Mouse (Mus musculus): ENCODE measurements around the gene Islr2.
"Not testable (repeated sequence)": the region's sequence is repeated elsewhere in the genome, so short reads cannot be mapped to it uniquely, and the experiment has no call there.

Islr2 gene

DNA sequence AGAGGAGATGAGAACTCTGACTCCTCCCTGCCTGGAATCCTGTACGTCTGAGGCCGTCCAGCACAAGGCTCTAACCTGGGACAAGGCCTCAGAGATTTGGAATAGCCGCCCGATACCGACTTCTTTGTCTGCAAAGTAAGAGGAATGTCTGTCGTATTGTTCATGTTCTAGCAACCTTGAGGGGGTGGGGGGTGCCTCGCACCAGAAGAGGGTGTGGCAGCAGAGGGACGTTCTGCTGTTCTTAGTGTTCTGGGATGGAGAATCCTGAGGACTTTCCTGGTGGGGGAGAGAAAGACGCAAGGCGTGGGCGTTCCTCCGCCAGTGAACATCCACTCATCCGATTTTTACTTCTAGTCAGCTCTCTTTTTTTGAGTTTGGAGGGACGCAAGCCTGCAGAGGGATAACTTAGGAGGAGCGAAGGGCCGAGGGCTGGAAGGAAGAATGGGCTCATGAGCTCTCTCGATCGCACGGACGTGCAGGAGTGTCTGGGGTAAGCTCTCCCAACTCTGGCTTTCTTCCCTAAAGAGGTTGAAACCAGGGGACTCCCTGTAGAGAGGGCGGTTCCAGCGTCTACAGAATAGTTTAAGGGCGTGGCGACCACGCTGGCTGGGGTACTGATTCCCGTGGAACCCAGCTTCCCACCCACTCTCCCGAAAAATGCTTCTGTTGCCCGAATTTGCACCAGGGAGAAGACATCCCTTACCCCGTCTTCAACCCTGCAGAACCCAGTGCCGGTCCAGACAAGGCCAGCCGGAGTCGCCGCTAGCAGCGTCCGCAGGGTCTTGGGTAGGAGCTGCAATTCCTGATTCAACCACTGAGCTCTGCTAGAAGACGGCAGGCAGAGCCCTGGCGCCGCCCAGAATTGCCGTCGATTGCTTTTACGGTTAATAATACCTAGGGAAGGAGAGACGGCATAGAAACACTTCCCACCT lies at the start of gene Islr2, which contains the start of gene Islr:
TSS of gene Islr2 (minus strand) at position 804 of the 932 bp plus-strand sequence.
TSS of gene Islr (minus strand) at position 791 of the 932 bp plus-strand sequence.
- peak; percentile 47 for DNase-seq (ENCODE audit: low read depth, low spot score)

DNA sequence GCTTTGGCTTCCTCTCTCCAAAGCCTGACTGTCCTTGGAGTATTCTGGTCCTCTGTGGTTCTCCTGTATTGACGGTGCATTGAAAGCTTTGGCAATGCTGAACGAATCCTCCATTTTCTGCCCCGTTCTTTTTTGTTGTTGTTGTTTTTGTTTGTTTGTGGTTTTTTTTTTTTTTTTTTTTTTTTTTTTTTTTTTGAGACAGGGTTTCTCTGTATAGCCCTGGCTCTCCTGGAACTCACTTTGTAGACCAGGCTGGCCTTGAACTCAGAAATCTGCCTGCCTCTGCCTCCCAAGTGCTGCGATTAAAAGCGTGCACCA lies 49.6 kb upstream of the Islr2 start:
- DNase-seq (ENCODE audit: low read depth, low spot score): not testable (repeated sequence)

DNA sequence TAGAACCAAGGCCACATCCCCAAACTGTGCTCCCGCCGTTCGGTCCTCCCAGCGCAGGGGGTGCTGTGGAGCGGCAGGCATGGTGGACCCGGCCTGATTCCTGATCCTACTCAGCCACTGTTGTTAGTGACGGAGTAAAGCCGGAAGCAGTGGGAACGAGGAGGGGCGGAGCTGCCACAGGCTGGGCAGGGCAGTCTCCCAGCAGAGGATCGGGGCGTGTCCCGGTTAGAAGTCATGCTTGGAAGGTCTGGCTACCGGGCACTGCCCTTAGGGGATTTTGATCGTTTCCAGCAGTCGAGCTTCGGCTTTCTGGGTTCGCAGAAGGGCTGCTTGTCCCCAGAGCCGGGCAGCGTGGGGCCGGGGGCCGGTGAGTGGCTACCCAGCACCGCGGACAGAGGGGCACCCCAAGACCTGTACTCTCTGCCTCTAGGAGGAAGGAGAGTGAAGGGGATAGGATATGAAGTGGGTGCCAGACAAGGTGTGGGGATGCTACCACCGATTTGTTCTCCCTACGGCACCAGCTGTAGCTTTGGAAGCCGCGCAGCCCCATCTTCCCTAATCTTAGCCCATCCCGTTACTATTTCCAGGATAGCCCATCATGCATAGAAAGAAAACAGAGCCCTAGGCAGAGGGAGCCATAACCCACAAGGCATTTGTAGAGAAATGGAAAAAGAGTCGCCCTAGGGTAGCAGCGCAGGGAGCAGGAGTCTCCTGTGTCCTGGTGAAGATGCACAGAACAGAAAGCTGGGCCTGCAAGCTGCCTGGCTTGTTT lies 49.1 kb upstream of the Islr2 start, which contains the start of gene Stoml1:
TSS of gene Stoml1 (plus strand) at position 132 of the 772 bp plus-strand sequence.
- DNase-seq (ENCODE audit: low read depth, low spot score): peak; percentile 98

DNA sequence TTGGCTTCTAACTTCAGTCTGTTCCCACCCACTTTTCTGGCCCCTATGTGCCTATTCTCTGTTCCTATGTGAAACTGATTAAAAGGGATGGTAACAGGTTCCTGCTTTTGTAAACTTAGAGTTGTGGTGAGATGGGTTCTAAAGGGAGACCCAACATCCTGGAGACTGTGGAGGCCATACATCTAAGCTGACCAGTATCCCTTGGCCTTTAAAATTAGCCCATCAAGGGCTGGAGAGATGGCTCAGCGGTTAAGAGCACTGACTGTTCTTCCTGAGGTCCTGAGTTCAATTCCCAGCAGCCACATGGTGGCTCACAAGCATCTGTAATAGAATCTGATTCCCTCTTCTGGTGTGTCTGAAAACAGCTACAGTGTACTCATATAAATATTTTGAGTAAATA lies 46.6 kb upstream of the Islr2 start:
- not testable (repeated sequence) for DNase-seq (ENCODE audit: low read depth, low spot score)

DNA sequence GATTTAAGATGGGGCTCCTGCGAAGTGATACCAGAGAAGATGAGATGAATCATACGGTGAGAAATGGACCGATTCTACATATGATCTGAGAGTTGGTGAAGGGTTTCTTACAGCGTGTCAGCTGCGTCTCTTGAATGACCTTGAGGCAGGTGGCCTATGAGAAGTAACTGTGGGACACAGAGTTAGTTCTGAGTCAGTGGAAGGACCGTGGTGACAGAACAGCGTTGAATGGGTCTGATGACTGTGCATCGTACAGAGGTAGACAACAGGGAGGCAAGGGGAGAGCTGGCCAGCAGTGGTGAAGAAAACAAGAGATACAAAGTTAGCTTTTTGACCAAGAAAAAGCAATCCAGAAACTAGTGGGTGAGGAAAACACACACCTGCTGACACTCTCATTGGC lies 46.2 kb upstream of the Islr2 start:
- DNase-seq (ENCODE audit: low read depth, low spot score): no peak

DNA sequence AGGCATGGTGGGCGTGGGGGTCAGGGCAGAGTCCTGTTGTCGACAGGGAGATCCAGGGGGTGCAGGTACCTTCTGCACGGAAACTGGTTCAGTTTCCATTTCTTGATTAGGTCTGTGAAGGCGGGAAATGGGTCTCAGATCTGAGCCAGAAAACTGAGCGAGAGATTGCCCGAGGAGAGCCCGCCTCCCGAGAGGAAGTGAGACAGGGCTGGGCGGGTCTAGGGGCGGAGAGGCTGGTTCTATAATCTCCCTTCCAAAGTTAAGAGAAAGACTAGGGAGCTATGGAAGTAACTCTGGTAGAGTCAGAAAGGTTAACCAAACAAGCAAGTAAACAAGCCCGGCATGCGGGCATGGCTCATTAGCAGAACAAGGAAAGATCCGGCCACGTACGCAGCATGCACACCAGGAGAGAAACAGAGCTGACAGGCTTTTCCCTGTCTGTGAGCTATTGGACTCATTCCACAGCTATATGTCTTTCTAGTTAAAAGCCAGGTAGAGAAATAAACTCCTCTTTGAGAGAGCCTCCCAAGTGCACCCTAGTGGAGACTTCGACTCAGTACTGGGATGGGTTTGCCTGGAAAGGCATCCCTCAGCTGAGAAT lies 45.6 kb upstream of the Islr2 start, which contains the start of gene Pml:
TSS of gene Pml (minus strand) at position 195 of the 601 bp plus-strand sequence.
- peak; percentile 88 for DNase-seq (ENCODE audit: low read depth, low spot score)

DNA sequence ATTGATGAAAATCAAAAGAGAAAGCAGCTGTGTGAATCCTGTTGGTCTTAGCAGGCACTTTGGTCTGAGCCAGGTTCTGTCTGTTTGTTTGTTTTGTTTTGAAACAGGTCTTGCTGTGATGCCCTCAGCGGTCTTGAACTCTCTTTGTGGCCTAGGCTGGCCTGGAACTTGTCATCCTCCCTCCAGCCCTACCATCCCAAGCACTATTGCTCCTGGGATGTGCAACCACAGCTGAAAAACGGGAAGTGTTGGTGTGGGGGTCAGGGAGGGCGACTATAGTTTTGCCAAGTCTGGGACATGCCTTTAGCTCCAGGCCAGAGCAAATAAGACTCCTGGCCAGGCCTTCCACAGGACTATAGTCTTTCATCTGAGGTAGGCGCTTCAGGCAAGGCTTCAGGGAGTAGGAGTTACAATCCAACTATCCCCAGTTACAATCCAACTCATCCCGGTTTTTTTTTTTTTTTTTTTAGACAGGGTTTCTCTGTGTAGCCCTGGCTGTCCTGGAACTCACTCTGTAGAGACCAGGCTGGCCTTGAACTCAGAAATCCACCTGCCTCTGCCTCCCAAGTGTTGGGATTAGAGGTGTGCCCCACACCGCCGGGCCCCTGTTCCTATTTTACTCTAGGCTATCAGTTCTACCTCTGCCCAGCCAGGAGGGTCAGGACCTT lies 44.8 kb upstream of the Islr2 start:
- DNase-seq (ENCODE audit: low read depth, low spot score): peak; percentile 42

DNA sequence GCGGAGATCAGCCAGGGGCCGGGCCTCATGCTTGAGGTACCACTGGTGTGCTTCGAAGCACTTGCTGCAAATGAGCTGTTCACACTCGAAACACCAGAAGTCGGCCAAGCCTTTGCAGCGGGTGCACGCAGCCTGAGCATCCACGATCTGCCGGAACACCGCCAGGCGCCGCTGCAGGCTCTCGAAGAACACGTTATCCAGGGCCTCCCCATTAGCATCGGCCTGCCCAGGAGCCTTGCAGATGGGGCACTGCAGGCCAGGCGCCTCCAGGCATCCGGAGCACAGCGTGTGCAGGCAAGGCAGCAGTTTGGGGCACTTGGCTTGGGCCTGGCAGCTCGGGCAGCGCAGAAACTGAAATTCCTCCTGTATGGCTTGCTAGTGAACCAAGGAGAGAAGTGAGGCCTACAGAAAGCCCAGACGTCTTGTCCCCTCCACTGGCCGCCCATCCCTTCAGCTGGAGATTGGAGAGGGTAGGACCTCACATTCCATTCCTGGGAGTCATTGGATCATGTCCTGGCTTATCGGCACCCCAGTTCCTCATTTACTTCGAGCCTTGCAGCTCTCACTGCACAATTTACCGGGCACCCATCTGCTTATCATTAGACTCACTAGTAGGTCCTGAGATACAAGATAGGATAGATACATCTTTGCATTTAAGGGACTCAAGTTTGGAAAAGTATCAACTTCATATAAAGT lies 43.1 kb upstream of the Islr2 start:
- DNase-seq (ENCODE audit: low read depth, low spot score): peak; percentile 93

DNA sequence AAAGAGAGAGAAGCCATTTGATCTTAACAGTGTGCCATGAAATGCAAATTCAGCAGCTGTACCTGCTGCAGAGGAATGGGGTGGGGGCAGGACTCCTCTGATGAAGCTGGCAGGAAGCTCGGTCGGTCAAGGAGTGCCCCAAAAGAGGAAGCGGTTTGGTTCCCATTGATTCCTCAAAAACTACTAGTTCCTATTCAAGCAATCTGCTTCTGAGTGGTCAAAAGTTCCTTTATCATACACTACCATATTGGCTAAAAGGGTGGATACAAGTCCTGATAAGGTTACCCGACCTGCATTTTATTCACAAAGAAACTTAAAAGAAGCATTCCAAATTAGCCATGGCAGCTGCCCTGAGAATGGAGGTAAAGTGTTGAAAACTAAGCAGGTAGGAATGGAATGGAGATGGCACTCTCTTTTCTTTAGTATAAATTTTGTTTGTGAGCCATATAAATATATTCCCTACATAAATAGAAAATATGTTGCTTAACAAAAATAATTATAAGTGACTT lies 42.0 kb upstream of the Islr2 start:
- peak; percentile 11 for DNase-seq (ENCODE audit: low read depth, low spot score)

DNA sequence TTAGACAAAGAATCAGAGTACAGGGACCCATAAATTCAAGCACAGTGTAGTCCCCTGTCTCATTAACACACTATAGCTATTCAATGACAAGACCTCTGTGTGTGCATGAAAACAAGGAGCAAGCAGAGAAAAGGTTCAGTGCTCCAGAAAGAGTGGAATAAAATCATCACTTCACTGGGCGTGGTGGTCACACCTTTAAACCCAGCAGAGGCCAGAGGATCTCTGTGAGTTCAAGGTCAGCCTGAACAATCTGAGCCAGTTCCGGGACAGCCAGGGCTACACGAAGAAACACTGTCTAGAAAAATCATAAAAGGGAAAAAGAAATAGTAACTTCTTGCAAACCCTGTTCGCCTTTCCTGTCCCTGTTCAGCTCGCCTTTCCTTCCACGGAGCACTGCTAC lies 39.6 kb upstream of the Islr2 start:
- DNase-seq (ENCODE audit: low read depth, low spot score): no peak

DNA sequence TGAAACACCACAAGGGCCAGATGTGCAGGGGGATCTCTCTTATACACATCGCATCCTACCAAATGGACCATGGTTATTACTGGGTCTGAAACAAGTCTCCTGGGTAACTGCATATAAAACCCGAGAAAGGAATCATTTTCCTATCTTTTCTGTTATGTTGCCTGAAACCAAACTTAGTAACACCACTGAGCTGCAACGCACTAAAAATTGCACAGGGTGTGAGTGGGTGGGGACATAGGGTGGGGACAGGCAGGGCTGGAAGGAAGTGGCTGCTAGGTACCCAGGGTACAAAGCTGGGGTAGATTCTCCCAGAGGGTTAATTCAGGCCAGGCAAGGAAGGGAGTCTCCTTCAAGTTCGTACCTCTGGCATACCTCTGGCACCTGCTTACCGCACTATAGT lies 38.6 kb upstream of the Islr2 start:
- no peak for DNase-seq (ENCODE audit: low read depth, low spot score)

DNA sequence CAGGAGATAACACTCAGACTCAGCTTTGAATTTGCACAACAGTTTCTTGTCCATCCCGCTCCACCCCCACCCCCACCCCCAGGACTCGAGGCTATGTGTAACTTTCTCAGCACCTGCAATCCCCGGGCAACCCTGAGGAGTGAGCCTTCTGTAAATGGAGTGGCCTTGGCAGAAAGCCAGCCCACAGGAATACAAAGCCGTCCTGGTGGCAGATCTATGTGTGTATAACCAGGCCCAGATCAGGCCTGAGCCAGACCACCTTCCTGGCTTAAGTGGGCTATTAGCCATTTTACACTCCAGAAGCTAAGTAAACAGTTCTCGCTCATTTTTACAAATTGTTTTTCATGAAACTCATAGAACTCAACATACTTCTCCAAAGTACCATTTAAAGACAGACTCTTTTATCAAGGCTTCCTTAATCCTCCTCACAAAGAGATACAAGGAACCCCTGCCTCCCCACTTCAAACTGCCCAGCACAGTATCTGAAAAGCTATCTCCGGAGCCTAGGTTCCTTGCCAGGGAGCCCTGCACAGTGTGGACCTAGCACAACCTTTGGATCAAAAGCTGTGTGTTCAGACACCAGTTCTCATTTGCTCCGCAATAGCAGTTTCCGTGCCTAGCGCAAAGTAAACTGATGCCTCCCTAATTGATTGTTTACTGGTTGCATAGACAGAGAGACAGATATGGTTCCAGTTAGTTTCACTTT lies 37.8 kb upstream of the Islr2 start:
- peak; percentile 33 for DNase-seq (ENCODE audit: low read depth, low spot score)

DNA sequence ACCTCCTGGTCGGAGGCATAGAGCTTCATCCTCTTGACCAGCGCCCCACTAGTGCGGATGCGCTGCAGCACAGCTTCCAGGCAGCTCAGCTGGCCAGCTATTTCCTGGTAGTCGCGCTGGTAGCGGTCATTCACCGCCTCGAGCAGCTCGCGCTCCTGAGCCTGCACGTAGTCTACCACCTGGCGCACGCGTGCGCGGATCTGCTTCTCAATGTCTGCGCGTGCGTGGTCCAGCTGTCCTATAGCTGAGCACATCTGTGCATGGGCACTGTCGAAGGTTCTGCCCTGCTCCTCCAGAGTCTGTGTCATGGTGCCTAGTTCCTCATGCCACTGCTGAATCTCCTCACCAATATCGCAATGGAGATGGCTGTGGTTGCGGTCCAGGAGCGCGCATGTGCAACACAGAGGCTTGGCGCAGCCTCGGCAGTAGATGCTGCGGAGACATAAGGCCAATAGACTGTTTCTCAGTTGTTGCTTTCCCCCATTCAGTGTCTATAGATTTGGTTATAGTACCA lies 30.4 kb upstream of the Islr2 start:
- no peak for DNase-seq (ENCODE audit: low read depth, low spot score)

DNA sequence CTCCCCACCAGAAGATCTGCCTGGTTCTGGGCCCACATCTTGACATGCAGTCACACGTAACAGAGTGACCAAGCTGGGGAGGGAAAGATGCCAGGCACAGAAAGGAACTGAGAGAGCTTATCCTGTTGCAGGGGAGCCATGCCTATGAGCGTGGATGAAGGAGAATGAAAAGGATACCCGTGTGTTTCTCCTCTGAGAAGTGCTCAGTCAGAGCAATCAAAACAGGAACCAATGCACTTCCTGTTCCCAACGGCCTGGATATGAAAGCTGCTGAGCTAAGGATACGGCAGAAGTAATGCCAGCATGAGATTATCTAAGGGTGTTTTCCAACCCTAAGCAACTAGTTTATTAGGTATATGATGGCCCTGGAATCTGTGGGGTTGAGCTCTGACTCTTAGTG lies 28.3 kb upstream of the Islr2 start:
- no peak for DNase-seq (ENCODE audit: low read depth, low spot score)

DNA sequence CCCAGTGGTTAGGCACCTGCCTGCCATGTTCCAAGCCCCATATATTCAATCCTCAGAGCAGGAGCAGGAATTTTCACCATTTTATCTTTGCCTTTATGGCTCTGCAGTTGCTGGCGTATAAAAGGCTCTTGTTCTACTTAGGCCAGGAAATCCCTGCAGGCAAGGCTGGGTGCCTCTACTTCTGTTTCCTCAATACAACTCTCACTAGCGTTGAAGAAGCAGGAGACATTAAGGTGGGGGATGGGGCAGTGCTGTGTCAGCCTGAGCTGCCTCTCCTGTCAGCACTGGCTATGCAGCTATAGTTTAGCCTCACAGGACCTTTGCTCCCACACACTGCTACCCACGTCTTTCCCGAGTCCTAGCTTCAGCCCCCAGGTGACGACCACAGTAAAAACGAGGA lies 27.6 kb upstream of the Islr2 start:
- DNase-seq (ENCODE audit: low read depth, low spot score): no peak

DNA sequence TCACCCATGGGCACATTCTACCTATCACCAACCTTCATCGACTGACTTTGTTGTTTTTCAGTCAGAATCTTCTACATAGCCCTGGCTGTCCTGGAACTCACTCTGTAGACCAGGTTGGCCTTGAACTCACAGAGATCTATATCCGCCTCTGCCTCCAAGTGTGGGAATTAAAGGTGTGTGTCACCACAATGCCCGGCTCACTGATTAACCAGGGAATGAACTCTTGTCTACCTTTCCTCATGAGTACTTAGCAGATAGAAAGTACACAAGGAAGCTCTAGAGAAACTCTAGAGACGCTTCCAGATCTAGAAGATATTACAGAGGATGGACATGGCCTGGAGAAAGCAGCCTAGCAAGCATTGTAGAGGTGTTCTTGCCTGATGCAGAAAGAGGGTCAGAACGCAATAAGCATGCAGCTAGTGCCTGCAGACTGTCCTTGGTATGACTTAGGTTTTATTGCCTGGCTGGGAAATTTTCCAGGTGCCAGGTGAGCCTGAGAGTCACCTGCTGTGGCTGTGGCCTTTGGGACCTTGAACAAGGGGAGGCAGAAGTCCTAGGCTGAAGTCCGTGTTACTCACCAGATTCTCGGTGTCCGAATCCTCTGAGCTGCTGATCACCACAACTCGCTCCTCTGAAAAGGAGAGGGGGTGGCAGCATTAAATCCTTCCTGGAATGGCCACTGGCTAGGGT lies 24.8 kb upstream of the Islr2 start:
- DNase-seq (ENCODE audit: low read depth, low spot score): no peak

DNA sequence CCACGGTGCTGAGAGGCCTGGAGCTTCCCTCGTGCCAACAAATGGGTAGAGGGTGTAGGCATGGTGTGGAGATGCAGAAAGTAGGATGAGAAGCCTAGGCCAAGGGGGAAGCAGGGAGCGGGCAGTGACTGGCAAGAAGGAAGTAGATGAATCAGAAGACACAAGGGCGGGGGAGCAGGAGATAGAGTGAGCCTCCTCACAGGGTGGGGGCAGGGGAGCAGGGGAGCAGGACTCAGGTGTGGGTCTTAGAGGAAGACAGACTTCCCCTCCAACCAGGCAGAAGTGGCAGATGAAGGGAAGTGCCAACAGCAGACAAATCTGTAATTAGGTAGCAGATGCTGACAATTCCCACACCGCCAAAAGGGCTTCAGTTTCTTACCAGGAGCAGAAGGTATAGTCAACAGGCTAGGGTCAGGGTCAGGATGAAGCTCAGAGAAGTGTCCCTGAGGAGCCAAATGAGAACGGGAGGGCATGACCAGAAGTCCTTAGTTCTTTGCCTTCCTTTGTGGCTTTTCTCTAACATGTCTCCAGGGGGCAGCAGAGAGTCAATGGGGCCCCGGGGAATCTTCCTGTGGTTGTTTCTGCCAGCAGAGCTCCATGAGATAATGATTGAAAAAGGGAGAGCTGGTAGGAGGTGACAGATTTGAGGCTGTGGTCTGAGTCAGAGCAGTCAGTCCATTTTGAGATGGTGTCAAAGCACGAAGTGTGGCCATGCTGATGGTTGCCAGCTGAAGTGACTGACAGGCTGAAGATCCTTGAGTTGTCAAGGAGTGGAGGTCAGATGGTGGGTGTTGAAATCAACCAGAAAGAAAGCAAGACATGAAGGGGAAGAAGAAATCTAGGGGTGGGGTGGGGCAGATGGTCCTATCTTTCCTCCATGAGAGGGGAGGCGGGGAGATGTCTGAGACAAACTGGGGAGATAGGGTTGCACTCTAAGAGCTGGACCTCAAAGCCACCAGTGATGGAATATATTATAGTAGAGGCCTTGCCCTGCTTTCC lies 22.1 kb upstream of the Islr2 start:
- DNase-seq (ENCODE audit: low read depth, low spot score): peak; percentile 80

DNA sequence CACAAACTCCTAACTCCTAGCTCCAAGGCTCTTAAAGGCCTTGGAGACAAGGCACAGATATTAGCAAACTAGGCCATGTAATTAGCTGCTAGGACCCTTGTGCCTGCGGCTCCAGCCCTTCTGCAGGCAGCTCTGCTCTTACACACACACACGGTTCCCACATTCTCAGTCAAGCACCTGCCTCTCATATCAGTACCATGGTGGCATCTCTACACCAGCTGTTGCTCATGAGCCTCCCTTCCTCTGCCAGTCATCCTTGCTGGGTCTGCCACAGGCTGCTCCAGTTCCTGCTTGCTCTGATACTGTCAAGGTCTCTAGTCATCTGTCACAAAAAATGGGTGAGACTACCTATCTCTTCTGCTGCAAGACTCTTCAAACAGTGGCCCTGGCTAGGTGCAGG lies 20.2 kb upstream of the Islr2 start:
- DNase-seq (ENCODE audit: low read depth, low spot score): no peak

Data from 3T3-L1 (cell line).